ENCODE assay signal across 9 mouse cellular contexts in genomic region chr9:102545406-102546255, GRCm38 (mm10). TPM values are rescaled to one million over a fixed set of nuclear protein-coding genes. Genes with fewer than 3 reads are reported as not detected.
DNase-seq lines count a peak whose midpoint lies in the region; ATAC-seq and TF ChIP-seq lines count a peak whose summit lies in the region.
"Had no signal": no experiment of that assay in that cellular context is flagged by ENCODE, and none has a peak within 500 bp of the region (broad histone marks: within the 10 kb centered on the region; RNA-seq: fewer than 3 reads in every experiment).

No protein-coding gene starts in this region.

- H3K4me2 ChIP-seq in kidney, postnatal 0 days (ENCODE audit: low read length) = peak overlapping the region; percentile 55; the same call in 1 of the 2 replicates
- 0 out of 2 replicates have a peak overlapping the region, but pooled peaks have one; percentile 2 for H3K4me2 ChIP-seq in embryonic facial prominence, embryonic 11.5 days (ENCODE audit: low read depth, low read length)
- H3K4me2 ChIP-seq in hindbrain, postnatal 0 days (ENCODE audit: low read depth, low read length) = peak overlapping the region; percentile 64
- H3K4me2 ChIP-seq in neural tube, embryonic 11.5 days (ENCODE audit: low read depth) = peak overlapping the region; percentile 73

- H3K9ac ChIP-seq in kidney, postnatal 0 days (ENCODE audit: low read depth, low read length) = no peak overlapping the region
- no peak overlapping the region; the same call in 1 of the 2 replicates for H3K9ac ChIP-seq in embryonic facial prominence, embryonic 11.5 days (replicated peaks; ENCODE audit: low read length)
- no peak overlapping the region; the same call in 1 of the 2 replicates for H3K9ac ChIP-seq in hindbrain, postnatal 0 days (replicated peaks; ENCODE audit: low read length)
- H3K9ac ChIP-seq in neural tube, embryonic 11.5 days (ENCODE audit: low read length) = peak overlapping the region; percentile 32

- no peak for ATAC-seq in kidney, postnatal 0 days (replicated peaks; ENCODE audit: low FRiP score, low read depth)
- no peak for ATAC-seq in embryonic facial prominence, embryonic 11.5 days (replicated peaks; ENCODE audit: insufficient number of reproducible peaks, low FRiP score, low TSS enrichment, low read depth)
- peak; percentile 52 for ATAC-seq in hindbrain, postnatal 0 days
- peak; percentile 31; the same call in 1 of the 2 replicates for ATAC-seq in neural tube, embryonic 11.5 days (ENCODE audit: insufficient read depth, low FRiP score, low TSS enrichment)

- no peaks in the 10 kb centered on the region; the same call in 1 of the 2 replicates for H3K4me1 ChIP-seq in kidney, postnatal 0 days (replicated peaks; ENCODE audit: insufficient read depth, low read length)
- peaks cover 3% of the 10 kb centered on the region; the same call in 1 of the 2 replicates for H3K4me1 ChIP-seq in embryonic facial prominence, embryonic 11.5 days (ENCODE audit: control insufficient read depth, insufficient read depth, low read length)
- H3K4me1 ChIP-seq in hindbrain, postnatal 0 days (ENCODE audit: insufficient read depth, low read length) = peaks cover 24% of the 10 kb centered on the region; the same call in 1 of the 2 replicates
- peaks cover 8% of the 10 kb centered on the region for H3K4me1 ChIP-seq in neural tube, embryonic 11.5 days (ENCODE audit: control insufficient read depth, insufficient read depth, low read length)

- no peak for TF ChIP-seq CTCF in kidney, postnatal 0 days (IDR thresholded peaks at IDR 0.05; ENCODE audit: low read depth)
- no peak for TF ChIP-seq CTCF in hindbrain, postnatal 0 days (IDR thresholded peaks at IDR 0.05; ENCODE audit: low read depth)

- DNase-seq in kidney, postnatal 0 days (ENCODE audit: low spot score) = peak; percentile 12
- DNase-seq in kidney, adult 9 months = no peak
- peak; percentile 14 for DNase-seq in embryonic facial prominence, embryonic 11.5 days (ENCODE audit: low spot score)
- DNase-seq in hindbrain, postnatal 0 days (ENCODE audit: low spot score) = peak; percentile 60
- no peak for DNase-seq in neural tube, embryonic 11.5 days (ENCODE audit: low spot score)
- no peak for DNase-seq in gastrocnemius, postnatal 25 days
- DNase-seq in cerebellum, adult 8-10 months = no peak
- DNase-seq in kidney, postnatal 10 days = no peak

- H3K36me3 ChIP-seq in kidney, postnatal 0 days (ENCODE audit: insufficient read depth, low read length) = no peaks in the 10 kb centered on the region
- no peaks in the 10 kb centered on the region for H3K36me3 ChIP-seq in embryonic facial prominence, embryonic 11.5 days (replicated peaks; ENCODE audit: control insufficient read depth, insufficient read depth, low read depth, low read length)
- no peaks in the 10 kb centered on the region for H3K36me3 ChIP-seq in hindbrain, postnatal 0 days (ENCODE audit: insufficient read depth, low read length)
- H3K36me3 ChIP-seq in neural tube, embryonic 11.5 days (ENCODE audit: control insufficient read depth, insufficient read depth, low read length) = no peaks in the 10 kb centered on the region

- no peaks in the 10 kb centered on the region for H3K9me3 ChIP-seq in kidney, postnatal 0 days (replicated peaks; ENCODE audit: low read length)
- H3K9me3 ChIP-seq in embryonic facial prominence, embryonic 11.5 days (replicated peaks; ENCODE audit: control insufficient read depth, low read length) = no peaks in the 10 kb centered on the region
- H3K9me3 ChIP-seq in hindbrain, postnatal 0 days (ENCODE audit: low read length) = no peaks in the 10 kb centered on the region
- H3K9me3 ChIP-seq in neural tube, embryonic 11.5 days (ENCODE audit: control insufficient read depth, low read length) = no peaks in the 10 kb centered on the region

- H3K27ac ChIP-seq in kidney, postnatal 0 days = no peak overlapping the region
- no peak overlapping the region for H3K27ac ChIP-seq in embryonic facial prominence, embryonic 11.5 days (replicated peaks; ENCODE audit: low read depth, low read length)
- peak overlapping the region; percentile 73 for H3K27ac ChIP-seq in hindbrain, postnatal 0 days
- H3K27ac ChIP-seq in neural tube, embryonic 11.5 days (ENCODE audit: low read depth, low read length) = no peak overlapping the region

- no peak overlapping the region for H3K4me3 ChIP-seq in kidney, postnatal 0 days (replicated peaks; ENCODE audit: low read depth, low read length)
- no peak overlapping the region for H3K4me3 ChIP-seq in embryonic facial prominence, embryonic 11.5 days (ENCODE audit: low read depth, low read length)
- H3K4me3 ChIP-seq in hindbrain, postnatal 0 days (ENCODE audit: low read length) = peak overlapping the region; percentile 24; the same call in 1 of the 2 replicates
- H3K4me3 ChIP-seq in neural tube, embryonic 11.5 days (ENCODE audit: low read depth, low read length) = 0 out of 2 replicates have a peak overlapping the region, but pooled peaks have one; percentile 10

- peaks cover 12% of the 10 kb centered on the region for H3K27me3 ChIP-seq in kidney, postnatal 0 days (ENCODE audit: insufficient read depth, low read length)
- peaks cover 2% of the 10 kb centered on the region; the same call in 1 of the 2 replicates for H3K27me3 ChIP-seq in embryonic facial prominence, embryonic 11.5 days (ENCODE audit: control insufficient read depth, insufficient read depth, low read length)
- no peaks in the 10 kb centered on the region for H3K27me3 ChIP-seq in hindbrain, postnatal 0 days (ENCODE audit: insufficient read depth, low read length)
- 0 out of 2 replicates have a peak, but pooled peaks cover 2% of the 10 kb centered on the region for H3K27me3 ChIP-seq in neural tube, embryonic 11.5 days (ENCODE audit: control insufficient read depth, insufficient read depth, low read length)

- 8% methylated on average over 22 of the region's 22 CpGs for WGBS in kidney, postnatal 0 days
- 41% methylated on average over 22 of the region's 22 CpGs for WGBS in embryonic facial prominence, embryonic 11.5 days
- 9% methylated on average over 22 of the region's 22 CpGs for WGBS in hindbrain, postnatal 0 days
- 16% methylated on average over 22 of the region's 22 CpGs for WGBS in neural tube, embryonic 11.5 days

RNA-seq across cellular contexts. Expression of gene Ky, which starts 40.1 kb away (rescaled TPM):
- 0.05 TPM in 2 replicates for polyA plus RNA-seq in kidney, postnatal 0 days (2015; fragmentation: Nextera tagmentation; extraction: Ambion mirVana)
- 0.10 and 0.17 TPM in 2 replicates for polyA plus RNA-seq in embryonic facial prominence, embryonic 11.5 days (2014; fragmentation: Nextera tagmentation; extraction: Ambion mirVana)
- total RNA-seq in hindbrain, postnatal 0 days (2014; rRNA removed) = 2.3 and 5.3 TPM in 2 replicates
- polyA plus RNA-seq in hindbrain, postnatal 0 days (2015; fragmentation: Nextera tagmentation; extraction: Ambion mirVana) = 0.54 and 1.1 TPM in 2 replicates
- 0.30 and 1.4 TPM in 2 replicates for polyA plus RNA-seq in neural tube, embryonic 11.5 days (2014; fragmentation: Nextera tagmentation; extraction: Ambion mirVana)
- total RNA-seq in gastrocnemius, postnatal 25 days (2021) = 100 to 1,000 TPM in 1 of 2 experiments, 10 to 100 TPM in 1; 75.2 to 114 TPM
- total RNA-seq: MEL had no signal

Comparison
In these comparisons a context has a peak if more than half of its experiments do, and no peak if none do; other contexts are left out.
1. DNase-seq: peak in kidney, postnatal 0 days (single experiment), embryonic facial prominence, embryonic 11.5 days (single experiment) and hindbrain, postnatal 0 days (single experiment); none in kidney, adult 9 months (single experiment), neural tube, embryonic 11.5 days (single experiment), gastrocnemius, postnatal 25 days (single experiment), cerebellum, adult 8-10 months (single experiment) and kidney, postnatal 10 days (single experiment).
2. ATAC-seq: peak in hindbrain, postnatal 0 days (single experiment) and neural tube, embryonic 11.5 days (single experiment); none in kidney, postnatal 0 days (single experiment) and embryonic facial prominence, embryonic 11.5 days (single experiment).
3. H3K4me2 ChIP-seq: peak in every context shown above with its lines; median percentile 73 in neural tube, embryonic 11.5 days; 64 in hindbrain, postnatal 0 days; 55 in kidney, postnatal 0 days; 2 in embryonic facial prominence, embryonic 11.5 days.
4. H3K4me3 ChIP-seq: peak in hindbrain, postnatal 0 days (single experiment) and neural tube, embryonic 11.5 days (single experiment); none in kidney, postnatal 0 days (single experiment) and embryonic facial prominence, embryonic 11.5 days (single experiment).